Mouse (Mus musculus): Measurements from ENCODE around the gene Dyrk1a.

- no peak for TF ChIP-seq TBP (conservative IDR thresholded peaks at IDR 0.05; ENCODE audit: low read depth, low read length)
- no peak for TF ChIP-seq MYC (IDR thresholded peaks at IDR 0.05; ENCODE audit: low read depth, low read length)
- TF ChIP-seq POLR2A (IDR thresholded peaks at IDR 0.05; ENCODE audit: low read depth, low read length), result no peak
- no peak for TF ChIP-seq HCFC1 (IDR thresholded peaks at IDR 0.05; ENCODE audit: low read depth, low read length)
- no peak for TF ChIP-seq ZNF384 (IDR thresholded peaks at IDR 0.05; ENCODE audit: low read depth, low read length)
- TF ChIP-seq E2F4 (IDR thresholded peaks at IDR 0.05; ENCODE audit: insufficient replicate concordance, low read depth, low read length), result no peak
- TF ChIP-seq CTCF (conservative IDR thresholded peaks at IDR 0.05 in 1 of 2, IDR thresholded peaks at IDR 0.05 in 1 of 2; ENCODE audit: low read depth in 2 of 2, low read length in 2 of 2), result no peak
- TF ChIP-seq USF2 (conservative IDR thresholded peaks at IDR 0.05; ENCODE audit: low read depth, low read length), result no peak
- TF ChIP-seq MAZ (IDR thresholded peaks at IDR 0.05; ENCODE audit: low read depth, low read length), result no peak
- TF ChIP-seq USF1 (IDR thresholded peaks at IDR 0.05; ENCODE audit: low read depth, low read length), result no peak
These were observed 49.5 kb downstream of the Dyrk1a start for GRCm38 (mm10) chr16:94619301-94619700.
